Mouse (Mus musculus) E14TG2a.4 (cell line): ENCODE measurements at regions not wholly inside any gene's neighbourhood (a gene's known extent, or its start where the extent isn't known, plus 50 kb on each side); places are given as distances from the start of the nearest gene placed in this dataset.

Experiments used
- CTCF ChIP-seq: conservative IDR thresholded peaks from 2 replicates; pipeline ENCODE4 v1.5.1; 2014; ENCODE audit warnings: low read length
- NANOG ChIP-seq: IDR thresholded peaks from 2 replicates; pipeline ENCODE4 v1.6.1; 2014; ENCODE audit warnings: borderline replicate concordance, low read length, mixed read lengths

DNA sequence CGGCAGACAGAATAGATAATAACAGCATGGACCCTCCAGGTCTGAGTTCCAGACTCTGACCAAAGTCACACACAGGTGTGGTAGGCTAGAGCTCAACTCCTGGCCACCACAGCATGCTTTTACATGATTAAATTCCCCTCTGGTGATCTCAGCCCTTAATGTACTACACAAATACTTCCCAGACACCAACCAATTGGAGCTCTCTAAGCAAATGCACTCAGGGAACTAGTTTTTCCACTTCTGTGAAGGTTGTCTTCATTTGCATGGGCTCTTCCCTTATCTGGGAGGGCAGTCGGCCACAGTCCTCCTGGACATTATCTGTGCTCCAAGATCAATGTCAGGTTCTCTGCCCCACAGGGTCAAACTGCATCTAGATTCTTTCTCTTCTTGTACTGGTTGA lies 162.0 kb upstream of the Tnfaip3 start:
- no peak for TF ChIP-seq CTCF
- TF ChIP-seq NANOG, result no peak
